Mouse (Mus musculus): ENCODE measurements around the gene Clmn.
A peak's percentile ranks its signal among the peaks of the same experiment; 100 is the strongest.

- TF ChIP-seq NELFE (IDR thresholded peaks at IDR 0.05; ENCODE audit: low read depth, low read length) (no peak), MYC (IDR thresholded peaks at IDR 0.05; ENCODE audit: low read depth, low read length) (no peak), CTCF (IDR thresholded peaks at IDR 0.05 in 2 of 3, conservative IDR thresholded peaks at IDR 0.05 in 1 of 3; ENCODE audit: control insufficient read depth in 1 of 3, insufficient read depth in 1 of 3, low read depth in 2 of 3, low read length in 3 of 3, poor library complexity in 1 of 3, severe bottlenecking in 1 of 3) (no peak), HCFC1 (IDR thresholded peaks at IDR 0.05; ENCODE audit: low read depth, low read length) (no peak), CHD1 (IDR thresholded peaks at IDR 0.05; ENCODE audit: low read depth, low read length) (no peak), USF2 (IDR thresholded peaks at IDR 0.05; ENCODE audit: borderline replicate concordance in 1 of 2, insufficient read depth in 1 of 2, low read depth in 1 of 2, low read length in 2 of 2) (no peak), GATA1 (IDR thresholded peaks at IDR 0.05; ENCODE audit: low read depth, low read length) (0 out of 2 replicates have a peak, but pooled peaks have one; percentile 37)
Measured at GRCm38 (mm10) chr12:104908024-104908781, 43.3 kb upstream of the Clmn start.
